Mouse (Mus musculus): ENCODE measurements around the gene She. TPM values are rescaled to one million over a fixed set of nuclear protein-coding genes. Genes with fewer than 3 reads are reported as not detected.

The She gene
- polyA plus RNA-seq, 1 experiment from 2014 or later: 11.2 TPM

DNA sequence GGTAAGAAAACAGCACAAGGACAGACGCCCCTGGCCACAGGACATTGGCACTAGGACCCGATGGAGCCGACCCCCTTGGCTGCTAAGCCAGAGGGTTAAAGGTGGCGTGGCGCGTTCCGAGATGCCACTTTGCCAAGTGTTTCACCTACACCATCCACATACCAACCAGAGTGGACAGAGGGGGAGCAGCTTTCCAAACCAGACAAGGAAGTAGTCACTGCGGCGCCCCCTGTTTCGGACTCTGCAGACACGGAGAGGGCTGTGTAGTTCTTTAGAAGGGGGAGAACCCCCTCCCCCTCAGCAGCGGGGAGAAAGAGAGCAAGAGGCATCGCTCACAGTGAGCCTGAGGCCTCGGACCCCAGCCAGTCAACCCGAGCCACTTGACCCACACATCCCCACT lies 28.3 kb upstream of the She start:
- no peak for ATAC-seq
- DNase-seq (ENCODE audit: low spot score): no peak
- no peaks in the 10 kb centered on the region; the same call in 1 of the 2 replicates for H3K4me1 ChIP-seq (ENCODE audit: insufficient read depth, low read depth, low read length)
- TF ChIP-seq EP300 (IDR thresholded peaks at IDR 0.05) (no peak), CTCF (IDR thresholded peaks at IDR 0.05) (no peak)
- H3K9me3 ChIP-seq (ENCODE audit: low read length): no peaks in the 10 kb centered on the region
- H3K27me3 ChIP-seq (replicated peaks; ENCODE audit: insufficient read depth, low read length): no peaks in the 10 kb centered on the region
- WGBS: 78% methylated on average over 14 of the region's 15 CpGs
- no peaks in the 10 kb centered on the region for H3K36me3 ChIP-seq (ENCODE audit: insufficient read depth, low read length)
- no peak overlapping the region for H3K4me3 ChIP-seq (ENCODE audit: low read depth, low read length)
- no peak overlapping the region for H3K9ac ChIP-seq (replicated peaks; ENCODE audit: low read depth)
- no peak overlapping the region for H3K27ac ChIP-seq (ENCODE audit: low read length)
- no peak overlapping the region for H3K4me2 ChIP-seq (replicated peaks; ENCODE audit: low read depth, low read length)

DNA sequence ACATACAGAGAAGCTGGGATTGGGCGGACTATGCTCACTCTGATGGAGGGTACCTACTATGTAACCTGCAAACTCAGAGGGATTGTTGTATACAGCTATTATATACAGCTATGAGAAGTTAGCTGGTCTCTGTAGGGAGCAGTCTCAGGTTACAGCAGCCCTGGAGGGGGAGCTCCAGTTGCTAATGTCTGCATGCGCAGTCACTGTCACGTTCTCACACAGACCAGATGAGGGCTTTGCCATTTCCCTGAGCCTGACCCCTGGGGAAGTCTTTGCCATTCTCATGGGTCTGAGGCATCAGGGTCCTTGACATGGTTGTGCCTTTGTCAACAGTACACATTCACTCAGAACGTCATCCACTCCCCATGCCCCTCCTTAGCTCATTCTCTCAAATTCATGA lies 26.0 kb upstream of the She start:
- Histone ChIP-seq H3K27me3 (replicated peaks; ENCODE audit: insufficient read depth, low read length) (no peaks in the 10 kb centered on the region), H3K4me3 (ENCODE audit: low read depth, low read length) (no peak overlapping the region), H3K9ac (replicated peaks; ENCODE audit: low read depth) (no peak overlapping the region), H3K4me1 (ENCODE audit: insufficient read depth, low read depth, low read length) (no peaks in the 10 kb centered on the region; the same call in 1 of the 2 replicates), H3K27ac (ENCODE audit: low read length) (no peak overlapping the region), H3K4me2 (replicated peaks; ENCODE audit: low read depth, low read length) (no peak overlapping the region), H3K9me3 (ENCODE audit: low read length) (no peaks in the 10 kb centered on the region), H3K36me3 (ENCODE audit: insufficient read depth, low read length) (no peaks in the 10 kb centered on the region)
- 58% methylated on average over 4 of the region's 4 CpGs for WGBS
- DNase-seq (ENCODE audit: low spot score) (no peak), ATAC-seq (no peak)
- TF ChIP-seq CTCF (IDR thresholded peaks at IDR 0.05): no peak
- TF ChIP-seq EP300 (IDR thresholded peaks at IDR 0.05): no peak

DNA sequence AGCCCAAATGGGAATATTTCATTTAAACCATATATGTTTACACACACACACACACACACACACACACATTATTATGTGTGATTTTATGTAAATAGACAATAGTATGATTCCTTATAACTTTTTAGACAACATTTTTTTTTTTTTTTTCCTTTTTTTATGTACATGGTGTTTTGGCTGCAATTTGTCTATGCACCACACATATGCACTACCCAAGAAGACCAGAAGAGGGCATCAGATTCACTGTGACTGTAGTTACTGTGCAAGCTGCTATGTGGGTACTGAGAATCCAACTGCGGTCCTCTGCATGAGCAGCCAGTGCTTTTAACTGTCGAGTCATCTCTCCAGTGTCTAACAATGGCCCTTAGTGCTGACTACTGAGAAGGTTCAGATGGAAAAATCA lies 24.4 kb upstream of the She start:
- TF ChIP-seq EP300 (IDR thresholded peaks at IDR 0.05) (no peak), CTCF (IDR thresholded peaks at IDR 0.05) (peak; percentile 52)
- Histone ChIP-seq H3K4me1 (ENCODE audit: insufficient read depth, low read depth, low read length) (no peaks in the 10 kb centered on the region; the same call in 1 of the 2 replicates), H3K36me3 (ENCODE audit: insufficient read depth, low read length) (no peaks in the 10 kb centered on the region), H3K9me3 (ENCODE audit: low read length) (no peaks in the 10 kb centered on the region), H3K9ac (replicated peaks; ENCODE audit: low read depth) (no peak overlapping the region), H3K27ac (ENCODE audit: low read length) (no peak overlapping the region), H3K4me2 (replicated peaks; ENCODE audit: low read depth, low read length) (no peak overlapping the region), H3K4me3 (ENCODE audit: low read depth, low read length) (no peak overlapping the region), H3K27me3 (replicated peaks; ENCODE audit: insufficient read depth, low read length) (no peaks in the 10 kb centered on the region)
- DNase-seq (ENCODE audit: low spot score): no peak
- no peak for ATAC-seq
- 95% methylated on average over 2 of the region's 2 CpGs for WGBS

GRCm38 (mm10) chr3:89807171-89807570 lies 24.0 kb upstream of the She start:
- no peaks in the 10 kb centered on the region for H3K27me3 ChIP-seq (replicated peaks; ENCODE audit: insufficient read depth, low read length)
- 87% methylated on average over 3 of the region's 3 CpGs for WGBS
- no peak for TF ChIP-seq CTCF (IDR thresholded peaks at IDR 0.05)
- TF ChIP-seq EP300 (IDR thresholded peaks at IDR 0.05): no peak
- no peak overlapping the region for H3K4me2 ChIP-seq (replicated peaks; ENCODE audit: low read depth, low read length)
- no peaks in the 10 kb centered on the region for H3K9me3 ChIP-seq (ENCODE audit: low read length)
- ATAC-seq: no peak
- no peaks in the 10 kb centered on the region for H3K36me3 ChIP-seq (ENCODE audit: insufficient read depth, low read length)
- no peaks in the 10 kb centered on the region for H3K4me1 ChIP-seq (ENCODE audit: insufficient read depth, low read depth, low read length)
- no peak for DNase-seq (ENCODE audit: low spot score)
- no peak overlapping the region for H3K4me3 ChIP-seq (ENCODE audit: low read depth, low read length)
- H3K9ac ChIP-seq (replicated peaks; ENCODE audit: low read depth): no peak overlapping the region
- no peak overlapping the region for H3K27ac ChIP-seq (ENCODE audit: low read length)

DNA sequence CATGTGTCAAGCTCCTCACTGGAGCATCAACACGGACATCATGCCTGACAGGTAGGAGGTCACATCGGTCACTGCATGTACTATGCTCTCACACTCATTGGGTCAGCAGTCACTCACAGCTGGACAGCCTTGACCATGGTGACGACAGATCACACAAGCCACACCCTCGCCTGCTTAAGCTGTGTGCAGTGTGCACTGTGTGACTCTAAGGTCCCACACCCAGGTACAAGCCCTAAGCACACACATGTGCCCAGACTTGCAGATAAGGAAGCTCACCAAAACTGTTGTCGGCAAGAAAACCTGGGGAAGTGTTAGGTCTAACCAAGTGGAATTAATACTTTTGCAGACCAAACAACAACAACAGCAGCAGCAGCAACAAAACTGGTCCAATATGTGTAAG lies 23.3 kb upstream of the She start:
- Histone ChIP-seq H3K9me3 (ENCODE audit: low read length) (no peaks in the 10 kb centered on the region), H3K27me3 (replicated peaks; ENCODE audit: insufficient read depth, low read length) (no peaks in the 10 kb centered on the region), H3K36me3 (ENCODE audit: insufficient read depth, low read length) (no peaks in the 10 kb centered on the region), H3K4me1 (ENCODE audit: insufficient read depth, low read depth, low read length) (no peaks in the 10 kb centered on the region), H3K4me2 (replicated peaks; ENCODE audit: low read depth, low read length) (no peak overlapping the region), H3K9ac (replicated peaks; ENCODE audit: low read depth) (no peak overlapping the region), H3K4me3 (ENCODE audit: low read depth, low read length) (no peak overlapping the region), H3K27ac (ENCODE audit: low read length) (no peak overlapping the region)
- no peak for DNase-seq (ENCODE audit: low spot score)
- ATAC-seq: no peak
- WGBS: 55% methylated on average over 5 of the region's 5 CpGs
- no peak for TF ChIP-seq CTCF (IDR thresholded peaks at IDR 0.05)
- no peak for TF ChIP-seq EP300 (IDR thresholded peaks at IDR 0.05)

- Histone ChIP-seq H3K9me3 (ENCODE audit: low read length) (no peaks in the 10 kb centered on the region), H3K27ac (ENCODE audit: low read length) (no peak overlapping the region), H3K9ac (replicated peaks; ENCODE audit: low read depth) (no peak overlapping the region), H3K4me2 (replicated peaks; ENCODE audit: low read depth, low read length) (no peak overlapping the region), H3K4me3 (ENCODE audit: low read depth, low read length) (no peak overlapping the region), H3K4me1 (ENCODE audit: insufficient read depth, low read depth, low read length) (no peaks in the 10 kb centered on the region), H3K27me3 (replicated peaks; ENCODE audit: insufficient read depth, low read length) (no peaks in the 10 kb centered on the region), H3K36me3 (ENCODE audit: insufficient read depth, low read length) (no peaks in the 10 kb centered on the region)
- 40% methylated on average over 9 of the region's 9 CpGs for whole genome bisulfite sequencing
- DNase-seq (ENCODE audit: low spot score) (no peak), ATAC-seq (no peak)
- TF ChIP-seq CTCF (IDR thresholded peaks at IDR 0.05): no peak
- no peak for TF ChIP-seq EP300 (IDR thresholded peaks at IDR 0.05)
Observed at GRCm38 (mm10) chr3:89808638-89809037, 22.5 kb upstream of the She start.

- DNase-seq (ENCODE audit: low spot score) (no peak), ATAC-seq (no peak)
- Histone ChIP-seq H3K4me3 (ENCODE audit: low read depth, low read length) (no peak overlapping the region), H3K4me2 (replicated peaks; ENCODE audit: low read depth, low read length) (no peak overlapping the region), H3K27ac (ENCODE audit: low read length) (no peak overlapping the region), H3K9ac (replicated peaks; ENCODE audit: low read depth) (no peak overlapping the region), H3K9me3 (ENCODE audit: low read length) (no peaks in the 10 kb centered on the region), H3K36me3 (ENCODE audit: insufficient read depth, low read length) (no peaks in the 10 kb centered on the region), H3K4me1 (ENCODE audit: insufficient read depth, low read depth, low read length) (no peaks in the 10 kb centered on the region), H3K27me3 (replicated peaks; ENCODE audit: insufficient read depth, low read length) (no peaks in the 10 kb centered on the region)
- TF ChIP-seq EP300 (IDR thresholded peaks at IDR 0.05) (no peak), CTCF (IDR thresholded peaks at IDR 0.05) (peak; percentile 51)
Observed at GRCm38 (mm10) chr3:89810841-89811240, 20.3 kb upstream of the She start.
